Mouse (Mus musculus): ENCODE data around the gene BC067074.

GRCm38 (mm10) chr13:113425907-113426306, 132.9 kb downstream of the BC067074 start:
- TF ChIP-seq POLR2A (IDR thresholded peaks at IDR 0.05; ENCODE audit: control insufficient read depth, low read depth, low read length), result no peak
- TF ChIP-seq CTCF (IDR thresholded peaks at IDR 0.05; ENCODE audit: control insufficient read depth, insufficient read depth, insufficient replicate concordance, low read depth, low read length), result no peak
